Mouse (Mus musculus): ENCODE results near the gene Lrrc27. TPM values are rescaled to one million over a fixed set of nuclear protein-coding genes. Genes with fewer than 3 reads are reported as not detected.
A peak's percentile ranks its signal among the peaks of the same experiment; 100 is the strongest.

The Lrrc27 gene
- polyA plus RNA-seq (2014; fragmentation: Nextera tagmentation; extraction: Ambion mirVana) = 5.2 and 6.2 TPM in 2 replicates

GRCm38 (mm10) chr7:139212754-139213745, at the start of gene Lrrc27, which contains the start of gene Stk32c:
Gene Lrrc27 (plus strand): TSS chr7:139212988.
Gene Stk32c (minus strand): TSS chr7:139213307.
- H3K27ac ChIP-seq = peak within 1 kb of the TSS; percentile 88
- H3K9ac ChIP-seq = peak within 1 kb of the TSS; percentile 68
- no peaks in the 10 kb centered on the region for H3K9me3 ChIP-seq (ENCODE audit: control insufficient read depth, low read length)
- whole genome bisulfite sequencing = 3% methylated on average over 53 of the region's 53 CpGs
- peaks cover 11% of the 10 kb centered on the region for H3K4me1 ChIP-seq (replicated peaks; ENCODE audit: control insufficient read depth, insufficient read depth, low read length)
- H3K36me3 ChIP-seq (replicated peaks; ENCODE audit: control insufficient read depth, insufficient read depth) = no peaks in the 10 kb centered on the region
- ATAC-seq (ENCODE audit: low FRiP score) (peak; percentile 97), DNase-seq (ENCODE audit: low spot score) (peak; percentile 97)
- no peaks in the 10 kb centered on the region for H3K27me3 ChIP-seq (ENCODE audit: control insufficient read depth, insufficient read depth, low read length)
- peak within 1 kb of the TSS; percentile 55 for H3K4me3 ChIP-seq (replicated peaks; ENCODE audit: low read length)
- peak within 1 kb of the TSS; percentile 60 for H3K4me2 ChIP-seq (replicated peaks)

- DNase-seq (ENCODE audit: low spot score) = no peak
- WGBS = 79% methylated on average over 5 of the region's 5 CpGs
- Histone ChIP-seq H3K4me1 (replicated peaks; ENCODE audit: control insufficient read depth, insufficient read depth, low read length) (peaks cover 2% of the 10 kb centered on the region), H3K4me3 (replicated peaks; ENCODE audit: low read length) (no peak overlapping the region), H3K4me2 (replicated peaks) (no peak overlapping the region), H3K27ac (no peak overlapping the region), H3K9me3 (ENCODE audit: control insufficient read depth, low read length) (peaks cover 22% of the 10 kb centered on the region; the same call in 1 of the 2 replicates), H3K36me3 (replicated peaks; ENCODE audit: control insufficient read depth, insufficient read depth) (no peaks in the 10 kb centered on the region), H3K9ac (no peak overlapping the region), H3K27me3 (ENCODE audit: control insufficient read depth, insufficient read depth, low read length) (no peaks in the 10 kb centered on the region)
- ATAC-seq (ENCODE audit: low FRiP score) = no peak
Observed at GRCm38 (mm10) chr7:139164410-139164809, 48.4 kb upstream of the Lrrc27 start.

GRCm38 (mm10) chr7:139169143-139169542, 43.6 kb upstream of the Lrrc27 start:
- DNase-seq (ENCODE audit: low spot score) (no peak), ATAC-seq (ENCODE audit: low FRiP score) (no peak)
- no peak overlapping the region for H3K27ac ChIP-seq
- H3K4me2 ChIP-seq (replicated peaks) = no peak overlapping the region
- H3K27me3 ChIP-seq (ENCODE audit: control insufficient read depth, insufficient read depth, low read length) = no peaks in the 10 kb centered on the region
- H3K4me1 ChIP-seq (replicated peaks; ENCODE audit: control insufficient read depth, insufficient read depth, low read length) = no peaks in the 10 kb centered on the region
- peaks cover 23% of the 10 kb centered on the region; the same call in 1 of the 2 replicates for H3K9me3 ChIP-seq (ENCODE audit: control insufficient read depth, low read length)
- 82% methylated on average over 4 of the region's 4 CpGs for WGBS
- no peaks in the 10 kb centered on the region for H3K36me3 ChIP-seq (replicated peaks; ENCODE audit: control insufficient read depth, insufficient read depth)
- H3K4me3 ChIP-seq (replicated peaks; ENCODE audit: low read length) = no peak overlapping the region
- no peak overlapping the region for H3K9ac ChIP-seq

GRCm38 (mm10) chr7:139179299-139179698, 33.5 kb upstream of the Lrrc27 start:
- Histone ChIP-seq H3K9ac (no peak overlapping the region), H3K36me3 (replicated peaks; ENCODE audit: control insufficient read depth, insufficient read depth) (no peaks in the 10 kb centered on the region), H3K4me2 (replicated peaks) (no peak overlapping the region), H3K4me3 (replicated peaks; ENCODE audit: low read length) (no peak overlapping the region), H3K27me3 (ENCODE audit: control insufficient read depth, insufficient read depth, low read length) (no peaks in the 10 kb centered on the region; the same call in 1 of the 2 replicates), H3K4me1 (replicated peaks; ENCODE audit: control insufficient read depth, insufficient read depth, low read length) (no peaks in the 10 kb centered on the region), H3K27ac (no peak overlapping the region), H3K9me3 (ENCODE audit: control insufficient read depth, low read length) (no peaks in the 10 kb centered on the region)
- no peak for ATAC-seq (ENCODE audit: low FRiP score)
- WGBS = 87% methylated on average over 5 of the region's 5 CpGs
- no peak for DNase-seq (ENCODE audit: low spot score)

- H3K9ac ChIP-seq = no peak overlapping the region
- H3K9me3 ChIP-seq (ENCODE audit: control insufficient read depth, low read length) = no peaks in the 10 kb centered on the region
- WGBS = 89% methylated on average over 3 of the region's 3 CpGs
- no peak for ATAC-seq (ENCODE audit: low FRiP score)
- H3K4me1 ChIP-seq (replicated peaks; ENCODE audit: control insufficient read depth, insufficient read depth, low read length) = no peaks in the 10 kb centered on the region
- no peak overlapping the region for H3K4me3 ChIP-seq (replicated peaks; ENCODE audit: low read length)
- H3K27me3 ChIP-seq (ENCODE audit: control insufficient read depth, insufficient read depth, low read length) = no peaks in the 10 kb centered on the region; the same call in 1 of the 2 replicates
- H3K27ac ChIP-seq = no peak overlapping the region
- no peak overlapping the region for H3K4me2 ChIP-seq (replicated peaks)
- no peaks in the 10 kb centered on the region for H3K36me3 ChIP-seq (replicated peaks; ENCODE audit: control insufficient read depth, insufficient read depth)
- DNase-seq (ENCODE audit: low spot score) = no peak
Observed at GRCm38 (mm10) chr7:139180058-139180457, 32.7 kb upstream of the Lrrc27 start.

- no peaks in the 10 kb centered on the region for H3K9me3 ChIP-seq (ENCODE audit: control insufficient read depth, low read length)
Observed at GRCm38 (mm10) chr7:139184396-139184795, 28.4 kb upstream of the Lrrc27 start.

GRCm38 (mm10) chr7:139184846-139185245, 27.9 kb upstream of the Lrrc27 start:
- Histone ChIP-seq H3K9ac (no peak overlapping the region), H3K4me1 (replicated peaks; ENCODE audit: control insufficient read depth, insufficient read depth, low read length) (peaks cover 12% of the 10 kb centered on the region; the same call in 1 of the 2 replicates), H3K9me3 (ENCODE audit: control insufficient read depth, low read length) (no peaks in the 10 kb centered on the region), H3K27me3 (ENCODE audit: control insufficient read depth, insufficient read depth, low read length) (peaks cover 32% of the 10 kb centered on the region), H3K4me3 (replicated peaks; ENCODE audit: low read length) (no peak overlapping the region), H3K36me3 (replicated peaks; ENCODE audit: control insufficient read depth, insufficient read depth) (no peaks in the 10 kb centered on the region), H3K27ac (no peak overlapping the region), H3K4me2 (replicated peaks) (no peak overlapping the region)
- DNase-seq (ENCODE audit: low spot score) (no peak), ATAC-seq (ENCODE audit: low FRiP score) (no peak)
- WGBS = 88% methylated on average over 7 of the region's 7 CpGs

More at GRCm38 (mm10) chr7:139184396-139184795, 28.4 kb upstream of the Lrrc27 start:
- ATAC-seq (ENCODE audit: low FRiP score) = no peak
- 82% methylated on average over 4 of the region's 4 CpGs for WGBS
- peaks cover 12% of the 10 kb centered on the region; the same call in 1 of the 2 replicates for H3K4me1 ChIP-seq (replicated peaks; ENCODE audit: control insufficient read depth, insufficient read depth, low read length)
- H3K4me3 ChIP-seq (replicated peaks; ENCODE audit: low read length) = no peak overlapping the region
- peaks cover 32% of the 10 kb centered on the region for H3K27me3 ChIP-seq (ENCODE audit: control insufficient read depth, insufficient read depth, low read length)
- no peak overlapping the region for H3K4me2 ChIP-seq (replicated peaks)
- H3K9ac ChIP-seq = no peak overlapping the region
- no peaks in the 10 kb centered on the region for H3K36me3 ChIP-seq (replicated peaks; ENCODE audit: control insufficient read depth, insufficient read depth)
- no peak for DNase-seq (ENCODE audit: low spot score)
- H3K27ac ChIP-seq = no peak overlapping the region

- peaks cover 12% of the 10 kb centered on the region; the same call in 1 of the 2 replicates for H3K4me1 ChIP-seq (replicated peaks; ENCODE audit: control insufficient read depth, insufficient read depth, low read length)
- H3K27me3 ChIP-seq (ENCODE audit: control insufficient read depth, insufficient read depth, low read length) = peaks cover 32% of the 10 kb centered on the region
- ATAC-seq (ENCODE audit: low FRiP score) = no peak
- no peaks in the 10 kb centered on the region for H3K36me3 ChIP-seq (replicated peaks; ENCODE audit: control insufficient read depth, insufficient read depth)
- H3K9me3 ChIP-seq (ENCODE audit: control insufficient read depth, low read length) = no peaks in the 10 kb centered on the region
- 54% methylated on average over 5 of the region's 5 CpGs for WGBS
- no peak overlapping the region for H3K4me3 ChIP-seq (replicated peaks; ENCODE audit: low read length)
- no peak overlapping the region for H3K4me2 ChIP-seq (replicated peaks)
- no peak overlapping the region for H3K27ac ChIP-seq
- no peak for DNase-seq (ENCODE audit: low spot score)
- H3K9ac ChIP-seq = no peak overlapping the region
Observed at GRCm38 (mm10) chr7:139185971-139186370, 26.8 kb upstream of the Lrrc27 start.

GRCm38 (mm10) chr7:139186436-139186835, 26.4 kb upstream of the Lrrc27 start:
- ATAC-seq (ENCODE audit: low FRiP score) (no peak), DNase-seq (ENCODE audit: low spot score) (no peak)
- Histone ChIP-seq H3K4me1 (replicated peaks; ENCODE audit: control insufficient read depth, insufficient read depth, low read length) (peaks cover 12% of the 10 kb centered on the region; the same call in 1 of the 2 replicates), H3K4me2 (replicated peaks) (peak overlapping the region; percentile 82; the same call in 1 of the 2 replicates), H3K27ac (no peak overlapping the region), H3K36me3 (replicated peaks; ENCODE audit: control insufficient read depth, insufficient read depth) (no peaks in the 10 kb centered on the region), H3K9me3 (ENCODE audit: control insufficient read depth, low read length) (no peaks in the 10 kb centered on the region), H3K9ac (no peak overlapping the region), H3K4me3 (replicated peaks; ENCODE audit: low read length) (no peak overlapping the region), H3K27me3 (ENCODE audit: control insufficient read depth, insufficient read depth, low read length) (peaks cover 32% of the 10 kb centered on the region)
- WGBS = 69% methylated on average over 8 of the region's 8 CpGs

Data from hindbrain, embryonic 14.5 days (tissue).